8 mouse cellular contexts compared by ENCODE assay signal in genomic region chr3:55783171-55784081, GRCm38 (mm10). TPM values are rescaled to one million over a fixed set of nuclear protein-coding genes. Genes with fewer than 3 reads are reported as not detected.
A peak's percentile ranks its signal among the peaks of the same experiment; 100 is the strongest.
DNase-seq lines count a peak whose midpoint lies in the region; ATAC-seq lines count a peak whose summit lies in the region.

No protein-coding gene starts in this region.

- H3K36me3 ChIP-seq in forebrain, embryonic 11.5 days (ENCODE audit: control insufficient read depth, insufficient read depth, low read length): no peaks in the 10 kb centered on the region
- H3K36me3 ChIP-seq in hindbrain, embryonic 11.5 days (ENCODE audit: control insufficient read depth, insufficient read depth, low read length): no peaks in the 10 kb centered on the region
- no peaks in the 10 kb centered on the region for H3K36me3 ChIP-seq in liver, embryonic 12.5 days
- no peaks in the 10 kb centered on the region for H3K36me3 ChIP-seq in neural tube, embryonic 15.5 days

- H3K4me2 ChIP-seq in forebrain, embryonic 11.5 days (ENCODE audit: low read depth, low read length, severe bottlenecking): peak overlapping the region; percentile 44
- H3K4me2 ChIP-seq in hindbrain, embryonic 11.5 days (replicated peaks; ENCODE audit: low read depth, low read length): peak overlapping the region; percentile 54
- peak overlapping the region; percentile 63 for H3K4me2 ChIP-seq in liver, embryonic 12.5 days
- H3K4me2 ChIP-seq in neural tube, embryonic 15.5 days: peak overlapping the region; percentile 60

- intact Hi-C loops in heart, postnatal 25 days (cut with DNase I): no loop called here

- peaks cover 27% of the 10 kb centered on the region for H3K4me1 ChIP-seq in forebrain, embryonic 11.5 days (replicated peaks; ENCODE audit: control insufficient read depth, insufficient read depth, low read length)
- 0 out of 2 replicates have a peak, but pooled peaks cover 5% of the 10 kb centered on the region for H3K4me1 ChIP-seq in hindbrain, embryonic 11.5 days (replicated peaks; ENCODE audit: control insufficient read depth, insufficient read depth, low read length)
- H3K4me1 ChIP-seq in liver, embryonic 12.5 days: peaks cover 32% of the 10 kb centered on the region
- H3K4me1 ChIP-seq in neural tube, embryonic 15.5 days: peaks cover 37% of the 10 kb centered on the region

- ATAC-seq in forebrain, embryonic 11.5 days (replicated peaks; ENCODE audit: low FRiP score): no peak
- no peak for ATAC-seq in hindbrain, embryonic 11.5 days (ENCODE audit: low FRiP score)
- ATAC-seq in liver, embryonic 12.5 days: no peak
- no peak for ATAC-seq in neural tube, embryonic 15.5 days (ENCODE audit: low FRiP score)

- peak overlapping the region; percentile 45 for H3K9ac ChIP-seq in forebrain, embryonic 11.5 days (ENCODE audit: low read length)
- H3K9ac ChIP-seq in hindbrain, embryonic 11.5 days (ENCODE audit: low read depth, low read length): peak overlapping the region; percentile 71
- 0 out of 2 replicates have a peak overlapping the region, but pooled peaks have one; percentile 2 for H3K9ac ChIP-seq in liver, embryonic 12.5 days
- peak overlapping the region; percentile 59 for H3K9ac ChIP-seq in neural tube, embryonic 15.5 days (replicated peaks)

- peak overlapping the region; percentile 59 for H3K27ac ChIP-seq in forebrain, embryonic 11.5 days (ENCODE audit: low read depth, low read length)
- H3K27ac ChIP-seq in hindbrain, embryonic 11.5 days (ENCODE audit: low read depth, low read length): peak overlapping the region; percentile 84
- no peak overlapping the region for H3K27ac ChIP-seq in liver, embryonic 12.5 days
- H3K27ac ChIP-seq in neural tube, embryonic 15.5 days (replicated peaks): peak overlapping the region; percentile 84

- no peaks in the 10 kb centered on the region for H3K9me3 ChIP-seq in forebrain, embryonic 11.5 days (ENCODE audit: control insufficient read depth, low read length)
- H3K9me3 ChIP-seq in hindbrain, embryonic 11.5 days (ENCODE audit: control insufficient read depth, low read length): no peaks in the 10 kb centered on the region
- H3K9me3 ChIP-seq in liver, embryonic 12.5 days (replicated peaks): no peaks in the 10 kb centered on the region
- no peaks in the 10 kb centered on the region for H3K9me3 ChIP-seq in neural tube, embryonic 15.5 days (replicated peaks)

- peak; percentile 6 to 23 for DNase-seq in heart, adult 18-20 months
- no peak for DNase-seq in heart, postnatal 25 days (ENCODE audit: low spot score)
- DNase-seq in adrenal gland, postnatal 25 days: peak; percentile 25
- peak; percentile 57 for DNase-seq in forebrain, embryonic 11.5 days (ENCODE audit: low spot score)
- DNase-seq in hindbrain, embryonic 11.5 days (ENCODE audit: low spot score): peak; percentile 64
- DNase-seq in ovary, postnatal 10 days (ENCODE audit: low spot score): no peak

- peaks cover 64% of the 10 kb centered on the region for H3K27me3 ChIP-seq in forebrain, embryonic 11.5 days (ENCODE audit: control insufficient read depth, insufficient read depth, low read length)
- peaks cover 20% of the 10 kb centered on the region for H3K27me3 ChIP-seq in hindbrain, embryonic 11.5 days (ENCODE audit: control insufficient read depth, insufficient read depth, low read length)
- H3K27me3 ChIP-seq in liver, embryonic 12.5 days (replicated peaks): peaks cover 84% of the 10 kb centered on the region
- 0 out of 2 replicates have a peak, but pooled peaks cover 2% of the 10 kb centered on the region for H3K27me3 ChIP-seq in neural tube, embryonic 15.5 days (replicated peaks)

- under 1% methylated on average over 45 of the region's 45 CpGs for WGBS in forebrain, embryonic 11.5 days
- WGBS in hindbrain, embryonic 11.5 days: under 1% methylated on average over 45 of the region's 45 CpGs
- WGBS in liver, embryonic 12.5 days (ENCODE audit: insufficient replicate concordance): 2% methylated on average over 45 of the region's 45 CpGs
- 18% methylated on average over 45 of the region's 45 CpGs for WGBS in neural tube, embryonic 15.5 days

- peak overlapping the region; percentile 27 for H3K4me3 ChIP-seq in forebrain, embryonic 11.5 days (ENCODE audit: low read depth, low read length)
- H3K4me3 ChIP-seq in hindbrain, embryonic 11.5 days (ENCODE audit: low read depth, low read length): peak overlapping the region; percentile 48
- peak overlapping the region; percentile 40 for H3K4me3 ChIP-seq in liver, embryonic 12.5 days
- peak overlapping the region; percentile 45 for H3K4me3 ChIP-seq in neural tube, embryonic 15.5 days (replicated peaks)

RNA-seq across cellular contexts. Expression of gene Mab21l1, which starts 1.1 kb away (rescaled TPM):
- total RNA-seq in heart, adult 18-20 months (2021): under 1 TPM in 1 of 2 experiments, not detected in 1; 0.10 TPM
- not detected for total RNA-seq in heart, postnatal 25 days (2021)
- 1.6 and 1.9 TPM in 2 replicates for total RNA-seq in adrenal gland, postnatal 25 days (2021)
- polyA plus RNA-seq in forebrain, embryonic 11.5 days (2014; fragmentation: Nextera tagmentation; extraction: Ambion mirVana): 16.6 and 20.5 TPM in 2 replicates
- 68.1 and 68.5 TPM in 2 replicates for polyA plus RNA-seq in hindbrain, embryonic 11.5 days (2014; fragmentation: Nextera tagmentation; extraction: Ambion mirVana)
- polyA plus RNA-seq in liver, embryonic 12.5 days (2016; fragmentation: Nextera tagmentation; extraction: Ambion mirVana): 0.20 and 0.26 TPM in 2 replicates
- 67.4 and 85.1 TPM in 2 replicates for polyA plus RNA-seq in neural tube, embryonic 15.5 days (2015; fragmentation: Nextera tagmentation; extraction: Ambion mirVana)

Comparison
In these comparisons a context has a peak if more than half of its experiments do, and no peak if none do; other contexts are left out.
1. DNase-seq: peak in heart, adult 18-20 months (2 of 2), adrenal gland, postnatal 25 days (single experiment), forebrain, embryonic 11.5 days (single experiment) and hindbrain, embryonic 11.5 days (single experiment); none in heart, postnatal 25 days (single experiment) and ovary, postnatal 10 days (single experiment).
2. H3K9ac ChIP-seq: peak in every context shown above with its lines; median percentile 71 in hindbrain, embryonic 11.5 days; 59 in neural tube, embryonic 15.5 days; 45 in forebrain, embryonic 11.5 days; 2 in liver, embryonic 12.5 days.
3. RNA of gene Mab21l1, which starts 1.1 kb away (polyA plus RNA-seq): 67.4 to 85.1 TPM in neural tube, embryonic 15.5 days, 68.1 to 68.5 TPM in hindbrain, embryonic 11.5 days and 16.6 to 20.5 TPM in forebrain, embryonic 11.5 days; 0.20 to 0.26 TPM in liver, embryonic 12.5 days; every median in the first group is over 10 times any median in the second.
4. Peak in every context shown above with its lines, with median percentiles within 50 percentile points of each other: H3K4me2 ChIP-seq and H3K4me3 ChIP-seq.